Mouse (Mus musculus) G1E-ER4 (cell line): ENCODE data around the gene Tmem159. TPM values are rescaled to one million over a fixed set of nuclear protein-coding genes. Genes with fewer than 3 reads are reported as not detected.

Source experiments
- GATA1 ChIP-seq: IDR thresholded peaks from one replicate; pipeline ENCODE4 v1.8.0; 2012; ENCODE audit warnings: low read length, inconsistent platforms
- polyA plus RNA-seq: library from polyadenylated mRNA; stranded (reverse); fragments of >175 nt; gene quantifications from 2 replicates; pipeline ENCODE4 v1.2.3, GENCODE M21; 2012

The Tmem159 gene
- not detected in 2 replicates for polyA plus RNA-seq

DNA sequence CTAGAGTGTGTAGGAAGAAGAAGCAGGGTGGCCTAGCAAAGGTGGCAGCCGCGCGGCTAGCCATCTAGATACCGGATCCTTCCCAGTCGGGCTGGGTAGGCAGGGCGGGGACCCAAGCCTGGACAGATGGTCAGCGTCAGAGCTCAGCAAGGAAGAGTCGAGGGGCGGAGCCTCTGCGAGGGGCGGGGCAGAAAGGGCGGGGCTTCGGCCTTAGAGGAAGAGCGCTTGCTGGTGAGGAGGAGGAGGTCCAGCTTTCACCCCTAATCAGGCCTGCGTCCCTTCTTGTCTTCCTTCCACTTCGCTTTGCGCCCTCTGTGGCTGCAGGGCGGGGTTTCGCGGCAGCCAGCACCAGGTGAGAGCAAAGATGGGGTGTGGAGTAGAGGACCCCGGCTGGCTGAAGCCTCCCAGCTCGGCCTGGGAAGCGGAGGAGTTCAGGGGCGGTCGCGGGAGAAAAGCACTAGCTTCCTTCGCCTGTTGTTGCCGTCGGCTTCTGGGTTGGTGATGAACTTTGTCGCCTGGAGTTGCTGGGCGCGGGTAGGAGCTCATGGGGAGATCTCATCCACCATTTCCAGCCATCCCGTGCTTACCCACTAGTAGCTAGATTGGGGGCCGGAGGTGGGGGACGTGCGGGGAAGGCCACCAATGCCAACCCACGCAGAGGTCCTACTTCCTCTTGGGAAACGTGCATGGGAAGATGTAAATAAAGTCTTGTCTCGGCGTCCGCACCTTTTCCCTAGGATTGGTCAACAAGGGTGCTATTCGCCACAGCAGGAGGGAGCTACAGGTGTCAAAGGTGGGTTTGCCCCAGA lies at the start of gene Tmem159:
Gene Tmem159 (plus strand): TSS at position 190 of the 809 bp plus-strand sequence.
- no peak for TF ChIP-seq GATA1

DNA sequence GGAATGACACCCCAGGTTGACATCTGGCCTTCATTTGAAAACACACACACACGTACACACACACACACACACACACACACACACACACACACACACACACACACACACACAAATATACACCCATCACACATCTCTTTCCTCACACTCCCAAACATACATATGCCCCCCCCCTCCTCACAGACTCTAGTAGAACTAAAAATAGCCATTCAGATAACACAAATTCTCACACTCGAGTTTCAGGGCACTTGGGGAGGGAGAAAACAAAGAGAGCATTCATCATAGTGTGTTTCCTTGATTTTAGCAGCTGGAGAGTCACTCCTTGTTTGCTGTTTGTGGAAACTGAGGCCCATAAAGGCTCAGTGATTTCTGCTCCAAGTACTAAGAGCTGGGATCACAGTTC lies 48.1 kb upstream of the Tmem159 start:
- TF ChIP-seq GATA1, result no peak

GRCm38 (mm10) chr7:120055479-120055878 lies 46.7 kb upstream of the Tmem159 start:
- TF ChIP-seq GATA1, result no peak

DNA sequence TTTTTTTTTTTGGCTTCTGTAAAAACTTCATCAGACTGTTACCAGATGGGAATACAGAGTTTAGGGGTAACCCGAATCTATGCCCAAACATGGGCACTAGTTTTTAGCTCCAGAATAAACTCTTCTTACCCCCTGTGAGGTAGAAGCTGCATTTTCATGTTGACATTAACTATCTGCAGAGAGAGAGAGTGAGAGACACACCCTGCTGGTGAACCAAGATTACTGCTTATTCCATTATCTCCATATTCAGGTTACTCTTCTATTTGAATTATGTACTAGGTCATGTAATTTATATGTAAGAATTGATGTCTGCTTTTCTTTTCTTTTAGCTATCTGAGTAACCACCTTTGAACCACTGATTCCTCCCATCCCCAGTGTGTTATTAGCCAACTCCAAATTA lies 38.1 kb upstream of the Tmem159 start:
- no peak for TF ChIP-seq GATA1

DNA sequence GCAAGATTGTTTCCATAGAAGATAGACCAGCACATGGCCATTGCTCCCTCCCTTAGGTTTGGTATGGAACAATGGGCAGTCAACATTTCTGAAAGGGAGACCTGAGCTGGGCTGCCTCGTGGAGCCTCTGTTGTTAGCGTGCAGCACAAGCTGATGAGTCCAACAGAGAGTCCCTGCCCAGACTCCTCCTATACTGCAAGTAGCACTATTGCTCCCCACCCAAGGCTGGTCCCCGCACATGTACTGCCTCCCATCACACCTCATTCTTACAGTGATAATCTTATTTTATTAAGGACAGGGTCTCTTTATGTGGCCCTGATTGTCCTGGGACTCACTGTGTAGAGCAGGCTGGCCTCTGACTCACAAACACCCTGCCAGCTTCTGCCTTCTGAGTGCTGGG lies 34.0 kb upstream of the Tmem159 start:
- TF ChIP-seq GATA1, result no peak

- no peak for TF ChIP-seq GATA1
These were observed 33.0 kb upstream of the Tmem159 start for GRCm38 (mm10) chr7:120069164-120069563.

DNA sequence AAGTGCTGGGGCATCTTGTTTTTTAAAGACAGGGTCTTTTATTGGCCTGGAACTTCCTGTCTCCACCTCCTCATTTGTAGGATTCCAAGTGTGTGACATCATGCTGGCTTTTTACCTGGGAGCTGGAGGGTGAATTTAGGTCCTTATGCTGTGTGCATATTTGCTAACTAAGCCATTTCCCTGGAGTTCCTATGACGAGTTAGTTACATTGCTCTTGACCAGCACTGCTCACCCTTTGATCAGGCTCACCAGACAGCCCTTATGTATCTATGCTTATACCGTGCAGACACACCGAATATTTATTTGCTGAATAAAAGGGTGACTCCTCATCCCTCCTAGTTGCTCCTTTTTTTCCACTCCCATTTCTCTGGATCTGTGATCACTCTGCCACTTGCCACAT lies 22.0 kb upstream of the Tmem159 start:
- no peak for TF ChIP-seq GATA1

GRCm38 (mm10) chr7:120093033-120093432 lies 9.1 kb upstream of the Tmem159 start:
- no peak for TF ChIP-seq GATA1

- TF ChIP-seq GATA1, result no peak
These were observed 7.9 kb upstream of the Tmem159 start for GRCm38 (mm10) chr7:120094216-120094615.

GRCm38 (mm10) chr7:120095180-120095579 lies 7.0 kb upstream of the Tmem159 start, which contains the start of gene Dnah3:
Gene Dnah3, minus strand, starts transcription at chr7:120095280.
- TF ChIP-seq GATA1, result no peak

DNA sequence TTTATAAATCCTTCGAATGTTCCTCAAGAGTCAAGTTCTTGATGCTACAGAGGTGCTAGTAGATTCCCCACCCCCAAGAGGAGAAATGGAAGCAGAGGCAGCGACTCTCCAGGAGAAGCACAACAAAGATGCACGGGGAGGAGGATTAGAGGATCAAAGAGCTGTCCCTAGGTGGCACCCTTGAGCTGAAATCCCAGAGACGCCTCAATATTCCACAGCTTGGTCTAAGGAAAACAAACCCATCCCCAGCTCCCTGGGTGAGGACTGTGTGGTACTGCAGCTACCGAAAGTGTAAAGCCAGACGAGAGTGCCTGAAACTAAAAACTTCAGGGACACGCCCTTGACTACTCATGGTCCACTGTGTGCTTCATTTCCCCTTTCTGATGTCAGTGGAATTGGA lies 4.3 kb upstream of the Tmem159 start:
- TF ChIP-seq GATA1, result no peak

DNA sequence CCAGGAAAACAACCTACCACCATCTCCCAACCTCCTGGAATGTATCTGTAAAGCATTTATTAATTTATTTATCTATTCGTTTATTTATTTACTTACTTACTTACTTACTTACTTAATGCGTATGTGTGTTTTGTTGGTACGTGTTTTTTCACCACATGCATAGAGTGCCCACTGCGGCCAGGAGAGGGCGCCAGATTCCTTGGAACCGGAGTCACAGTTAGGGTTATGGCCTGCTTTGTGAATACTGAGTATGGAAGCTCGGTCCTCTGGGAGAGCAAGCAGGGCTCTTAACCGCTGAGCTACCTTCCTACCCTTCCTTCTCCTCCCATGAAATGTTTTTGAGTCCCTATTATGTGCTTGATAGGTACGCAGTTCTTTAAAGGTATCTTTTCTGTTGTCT lies 3.8 kb upstream of the Tmem159 start:
- no peak for TF ChIP-seq GATA1

DNA sequence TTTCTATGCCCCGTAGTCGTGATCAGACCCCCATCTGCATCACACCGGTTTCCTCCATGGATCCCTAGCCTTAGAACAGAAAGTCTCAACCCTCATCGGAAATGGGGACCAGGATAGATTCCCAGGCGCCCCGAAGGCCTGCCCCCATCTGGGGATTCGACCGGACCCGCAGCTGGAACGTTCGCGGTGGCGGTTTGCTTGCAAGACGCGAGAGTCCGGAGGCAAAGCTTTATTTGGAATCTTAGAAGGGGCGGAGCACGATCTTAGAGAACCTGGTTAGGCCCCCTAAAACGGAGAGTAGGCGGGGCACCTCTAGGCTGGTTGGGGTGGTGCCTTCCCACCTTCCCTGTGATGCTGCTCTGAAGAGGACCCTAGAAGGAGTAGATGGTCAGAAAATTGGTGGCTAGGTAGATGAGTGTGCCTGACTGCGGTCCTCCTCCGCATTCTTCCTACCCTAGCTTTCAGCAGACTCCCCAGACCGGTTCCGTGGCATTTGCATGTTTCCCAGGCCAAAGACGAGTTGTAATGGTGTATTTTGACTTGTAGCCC lies 940 bp downstream of the Tmem159 start:
- no peak for TF ChIP-seq GATA1

GRCm38 (mm10) chr7:120104975-120105374 lies 2.8 kb downstream of the Tmem159 start:
- TF ChIP-seq GATA1, result no peak

DNA sequence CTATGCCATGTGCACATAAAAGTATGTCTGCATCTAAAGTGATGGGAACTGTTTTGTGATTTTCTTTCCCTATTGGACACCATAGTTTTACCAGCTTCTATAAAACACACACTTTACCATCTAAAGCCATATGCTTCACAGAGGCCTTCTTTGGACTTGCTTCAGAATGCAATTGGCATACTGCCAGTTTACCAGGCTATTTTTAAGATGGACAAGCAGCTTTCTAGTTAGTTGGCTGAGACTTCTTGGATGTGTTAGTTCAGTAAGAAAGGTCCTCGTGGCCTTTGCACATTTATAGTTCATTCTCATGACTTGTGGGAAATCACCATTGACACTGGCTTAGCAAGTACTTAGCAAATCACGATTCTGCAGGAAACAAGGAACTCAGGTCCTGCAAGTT lies 4.2 kb downstream of the Tmem159 start:
- TF ChIP-seq GATA1, result no peak

DNA sequence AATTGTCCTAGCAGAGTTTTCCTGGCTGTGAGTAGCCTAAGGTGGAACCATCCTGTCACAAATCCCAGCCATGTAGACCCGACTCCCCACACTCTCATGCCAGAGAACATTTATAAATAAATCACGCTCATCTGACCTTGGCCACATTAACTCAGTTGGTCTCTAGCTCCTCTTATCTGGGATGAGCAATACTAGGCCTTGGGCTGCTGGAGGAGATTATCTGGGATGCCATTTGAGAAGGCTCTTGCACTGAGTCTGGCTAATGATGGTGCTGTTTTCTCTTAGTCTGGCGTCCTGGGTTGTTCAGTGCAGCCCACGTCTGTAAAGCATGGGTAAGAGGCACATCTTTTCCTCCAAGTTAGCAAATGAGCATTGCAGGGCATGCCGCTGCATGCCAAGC lies 7.5 kb downstream of the Tmem159 start:
- no peak for TF ChIP-seq GATA1

DNA sequence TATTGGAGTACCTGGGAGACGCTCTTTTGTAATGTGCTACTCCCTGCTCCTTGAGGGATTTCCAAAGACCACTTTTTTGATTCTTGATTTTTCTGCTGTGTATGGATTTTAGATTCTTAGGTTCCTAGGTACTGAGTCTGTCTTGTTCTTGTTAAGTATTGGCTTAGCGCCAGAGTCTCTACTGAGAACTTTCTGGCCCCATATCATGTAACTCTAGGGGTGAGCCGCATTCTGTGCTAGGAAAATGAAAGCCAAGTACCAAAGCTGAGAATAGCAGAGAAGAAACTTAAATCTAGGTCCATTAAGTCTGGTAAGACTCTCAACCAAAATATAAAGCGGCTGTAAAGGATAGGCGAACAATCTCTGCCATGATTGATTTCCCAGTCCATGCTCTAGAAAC lies 14.8 kb downstream of the Tmem159 start:
- no peak for TF ChIP-seq GATA1
